Mouse (Mus musculus): ENCODE measurements around the gene Amy2a5.
"Not testable (repeated sequence)": the region's sequence is repeated elsewhere in the genome, so short reads cannot be mapped to it uniquely, and the experiment has no call there.

Gene Amy2a5

GRCm38 (mm10) chr3:113258737-113259136 is at the start of gene Amy2a5:
Gene Amy2a5, minus strand, starts transcription at chr3:113258837.
- DNase-seq (ENCODE audit: low read depth, low spot score), result not testable (repeated sequence)

- not testable (repeated sequence) for DNase-seq (ENCODE audit: low read depth, low spot score)
These were observed 32.7 kb upstream of the Amy2a5 start, which contains the start of gene Amy2a4 for GRCm38 (mm10) chr3:113291349-113291748. Gene Amy2a4, minus strand, starts transcription at chr3:113291449.

GRCm38 (mm10) chr3:113280285-113280684 is 21.6 kb upstream of the Amy2a5 start:
- DNase-seq (ENCODE audit: low read depth, low spot score), result not testable (repeated sequence)

DNA sequence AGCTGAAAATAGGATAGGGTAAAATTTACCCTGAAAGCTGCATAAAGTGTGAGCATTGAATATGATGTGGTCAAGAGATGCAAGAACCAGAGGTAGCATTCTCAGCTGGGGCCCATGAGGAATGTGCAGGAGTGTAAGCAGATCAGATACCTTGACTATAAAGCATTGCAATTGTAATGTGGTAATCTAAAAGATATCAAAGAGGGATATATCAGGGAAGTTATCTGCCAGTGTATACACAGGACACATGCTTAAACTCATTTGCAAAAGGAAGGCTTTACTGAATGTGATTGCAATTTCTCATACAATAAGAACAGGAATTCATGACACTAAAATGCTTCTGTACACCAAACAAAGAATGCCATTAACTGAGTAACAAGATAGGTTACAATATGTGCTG is 20.9 kb upstream of the Amy2a5 start:
- DNase-seq (ENCODE audit: low read depth, low spot score), result not testable (repeated sequence)

DNA sequence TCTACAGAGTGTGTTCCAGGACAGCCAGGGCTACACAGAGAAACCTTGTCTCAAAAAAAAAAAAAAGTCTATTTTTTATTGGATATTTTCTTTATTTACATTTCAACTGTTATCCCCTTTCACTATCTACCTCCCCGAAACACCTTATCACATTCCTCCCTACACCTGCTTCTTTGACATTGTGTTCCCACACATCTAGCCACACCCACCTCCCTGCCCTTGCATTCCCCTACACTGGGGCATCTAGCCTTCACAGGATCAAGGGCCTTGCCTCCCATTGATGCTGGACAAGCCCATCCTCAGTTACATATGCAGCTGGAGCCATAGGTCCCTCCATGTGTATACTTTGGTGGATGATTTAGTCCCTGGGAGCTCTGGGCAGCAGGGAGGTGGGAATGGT is 31.5 kb downstream of the Amy2a5 start:
- DNase-seq (ENCODE audit: low read depth, low spot score), result no peak
